Mouse (Mus musculus) C2C12 (cell line): Measurements from ENCODE around the gene Klhl2.

Source experiments
- CTCF ChIP-seq: IDR thresholded peaks from one replicate; pipeline ENCODE4 v1.5.1; 2011; ENCODE audit not compliant: control insufficient read depth, insufficient read depth, insufficient read length
- FOSL1 ChIP-seq: IDR thresholded peaks from one replicate; pipeline ENCODE4 v1.8.0; 2011; ENCODE audit warnings: mild to moderate bottlenecking, low read length; ENCODE audit not compliant: poor library complexity, insufficient read depth, severe bottlenecking
- USF1 ChIP-seq: IDR thresholded peaks from one replicate; pipeline ENCODE4 v1.6.1; 2011; ENCODE audit warnings: low read depth, mild to moderate bottlenecking, control low read depth, moderate library complexity

GRCm38 (mm10) chr8:64707481-64707880 lies 142.3 kb downstream of the Klhl2 start:
- TF ChIP-seq CTCF (no peak), USF1 (no peak), FOSL1 (no peak)
